Mouse (Mus musculus) bone marrow, adult 2 months (tissue): ENCODE data around the gene Espnl. TPM values are rescaled to one million over a fixed set of nuclear protein-coding genes. Genes with fewer than 3 reads are reported as not detected.
A peak's percentile ranks its signal among the peaks of the same experiment; 100 is the strongest.

Experiments used
- H3K27ac ChIP-seq: fragments of 200-500 bp; 2 replicates; pipeline ENCODE4 v1.5.1; 2012; ENCODE audit warnings: low read depth, mild to moderate bottlenecking, control low read depth, inconsistent platforms, low read length; ENCODE audit not compliant: control insufficient read depth, poor library complexity, insufficient read depth
- H3K4me1 ChIP-seq: fragments of 200-500 bp; 2 replicates; pipeline ENCODE4 v1.6.1; 2011; ENCODE audit warnings: low read length; ENCODE audit not compliant: control insufficient read depth, insufficient read depth
- H3K4me3 ChIP-seq: fragments of 200-500 bp; replicated peaks from 2 replicates; pipeline ENCODE3; 2011; ENCODE audit warnings: mild to moderate bottlenecking, low read depth, low read length, control low read depth; ENCODE audit not compliant: control insufficient read depth
- CTCF ChIP-seq: fragments of 200-500 bp; IDR thresholded peaks from 2 replicates; pipeline ENCODE4 v1.5.1; 2011; ENCODE audit warnings: low read length, control low read depth; ENCODE audit not compliant: control insufficient read depth, insufficient read depth
- POLR2A ChIP-seq: fragments of 200-500 bp; IDR thresholded peaks from 2 replicates; pipeline ENCODE4 v1.6.1; 2011; ENCODE audit warnings: low read depth, mild to moderate bottlenecking, control low read depth, low read length, borderline replicate concordance; ENCODE audit not compliant: control insufficient read depth
- WGBS: fragments of 180-500 bp; shearing (Covaris S2); methylation state at CpG from one replicate; pipeline ENCODE4 v1.1.7; 2018; 5-methylcytosine and 5-hydroxymethylcytosine counted together
- polyA plus RNA-seq: library from polyadenylated mRNA; stranded (reverse); fragments of >200 nt; gene quantifications from 2 replicates; pipeline ENCODE4 v1.2.4, GENCODE M21; 2011; ENCODE audit warnings: low replicate concordance; ENCODE audit not compliant: missing spikeins, insufficient read depth, insufficient read length

Gene Espnl
- polyA plus RNA-seq, 1 experiment, result not detected

DNA sequence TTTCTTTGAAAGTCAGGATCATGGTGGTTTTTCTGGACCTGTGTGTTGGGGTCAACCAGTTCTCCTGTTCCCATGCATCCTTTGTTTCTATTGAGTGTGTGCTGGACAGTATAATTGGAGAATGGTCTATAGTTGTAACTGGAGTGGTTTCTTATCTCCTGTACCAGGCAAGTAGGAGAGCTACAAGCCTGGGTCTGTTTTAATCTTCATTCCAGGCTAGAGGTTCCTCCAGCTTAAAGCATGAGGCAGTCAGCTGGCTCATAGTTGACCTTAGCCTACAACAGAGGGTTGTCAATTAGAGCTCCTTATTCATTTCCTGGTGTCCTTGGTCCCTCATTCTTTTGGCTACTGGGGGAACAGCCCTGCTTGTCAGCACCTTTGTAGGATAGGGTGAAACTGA, 11.7 kb downstream of the Espnl start:
- no peak for TF ChIP-seq CTCF
- no peak for TF ChIP-seq POLR2A
- no peak overlapping the region for H3K4me3 ChIP-seq
- H3K27ac ChIP-seq, result no peak overlapping the region
- H3K4me1 ChIP-seq, result no peaks in the 10 kb centered on the region

- H3K4me1 ChIP-seq, result no peaks in the 10 kb centered on the region
- TF ChIP-seq CTCF (no peak), POLR2A (no peak)
- no peak overlapping the region for H3K4me3 ChIP-seq
- H3K27ac ChIP-seq, result no peak overlapping the region
- 73% methylated on average over 7 of the region's 7 CpGs for WGBS
Measured at GRCm38 (mm10) chr1:91337355-91337754, 15.5 kb downstream of the Espnl start.

GRCm38 (mm10) chr1:91344001-91344400, 22.1 kb downstream of the Espnl start:
- H3K27ac ChIP-seq, result no peak overlapping the region
- TF ChIP-seq CTCF (no peak), POLR2A (no peak)
- WGBS, result 65% methylated on average over 3 of the region's 3 CpGs
- no peak overlapping the region for H3K4me3 ChIP-seq
- H3K4me1 ChIP-seq, result no peaks in the 10 kb centered on the region

- 6% methylated on average over 68 of the region's 68 CpGs for WGBS
- Histone ChIP-seq H3K4me3 (no peak overlapping the region), H3K4me1 (no peaks in the 10 kb centered on the region)
Measured at GRCm38 (mm10) chr1:91344921-91345685, 23.2 kb downstream of the Espnl start.

GRCm38 (mm10) chr1:91346892-91347291, 25.0 kb downstream of the Espnl start:
- no peak overlapping the region for H3K4me3 ChIP-seq
- no peak overlapping the region for H3K27ac ChIP-seq
- no peaks in the 10 kb centered on the region for H3K4me1 ChIP-seq
- 34% methylated on average over 3 of the region's 3 CpGs for WGBS
- TF ChIP-seq CTCF, result peak; percentile 89
- TF ChIP-seq POLR2A, result no peak

More at GRCm38 (mm10) chr1:91344921-91345685, 23.2 kb downstream of the Espnl start:
- no peak for TF ChIP-seq POLR2A
- TF ChIP-seq CTCF, result no peak
- no peak overlapping the region for H3K27ac ChIP-seq

- no peak within 1 kb of the TSS for H3K4me3 ChIP-seq
- H3K27ac ChIP-seq, result no peak within 1 kb of the TSS
- TF ChIP-seq POLR2A, result no peak
- TF ChIP-seq CTCF, result no peak
- no peaks in the 10 kb centered on the region for H3K4me1 ChIP-seq
- 49% methylated on average over 4 of the region's 4 CpGs for WGBS
Measured at GRCm38 (mm10) chr1:91350841-91351240, 29.0 kb downstream of the Espnl start, which contains the start of gene Klhl30. Gene Klhl30 (plus strand): TSS chr1:91351016.

GRCm38 (mm10) chr1:91351249-91351648, 29.4 kb downstream of the Espnl start:
- TF ChIP-seq POLR2A (no peak), CTCF (no peak)
- Histone ChIP-seq H3K27ac (no peak overlapping the region), H3K4me1 (no peaks in the 10 kb centered on the region), H3K4me3 (no peak overlapping the region)
- 72% methylated on average over 3 of the region's 3 CpGs for WGBS

DNA sequence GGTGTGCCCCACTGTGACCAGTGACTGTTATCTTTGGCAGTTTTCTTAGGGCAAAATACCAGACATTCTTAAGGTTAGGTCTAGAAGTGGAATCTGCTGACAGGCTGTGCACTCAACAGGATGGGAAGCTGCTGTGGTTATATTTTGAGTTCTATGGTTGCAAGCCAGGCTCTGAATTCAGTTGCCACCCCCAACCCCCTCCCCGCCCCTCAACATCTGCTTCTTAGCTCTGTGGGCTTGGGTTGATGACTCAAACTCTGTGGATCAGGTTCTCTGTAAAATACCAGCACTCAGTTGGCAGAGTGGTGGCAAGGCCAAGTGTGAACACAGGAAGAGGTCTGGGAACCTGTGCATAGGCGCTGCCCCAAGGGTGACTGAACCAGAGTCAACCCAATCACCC, 30.4 kb downstream of the Espnl start:
- no peaks in the 10 kb centered on the region for H3K4me1 ChIP-seq
- TF ChIP-seq CTCF (no peak), POLR2A (no peak)
- H3K4me3 ChIP-seq, result no peak overlapping the region
- H3K27ac ChIP-seq, result no peak overlapping the region
- 71% methylated on average over 2 of the region's 2 CpGs for WGBS

DNA sequence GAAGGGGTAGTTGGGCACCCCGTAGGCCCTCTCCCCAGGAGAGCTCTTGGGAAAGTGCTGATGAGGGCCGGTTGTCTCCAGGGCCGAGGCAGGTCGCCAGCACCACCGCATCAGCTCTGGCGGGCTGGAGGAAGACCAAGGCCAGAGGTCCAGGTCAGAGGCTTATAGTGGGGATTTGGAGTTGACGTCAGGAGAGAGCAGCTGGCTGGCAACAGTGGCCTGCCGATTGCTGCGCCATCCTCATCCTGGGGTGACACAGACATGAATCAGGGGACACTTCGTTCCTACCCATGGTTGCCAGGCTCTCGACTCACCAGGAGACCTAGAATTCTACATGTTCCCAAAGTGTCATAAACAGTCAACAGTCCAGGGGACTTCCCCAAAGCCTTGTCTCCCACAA, 34.2 kb downstream of the Espnl start:
- 80% methylated on average over 11 of the region's 11 CpGs for WGBS
- H3K4me3 ChIP-seq, result no peak overlapping the region
- no peak overlapping the region; the same call in 1 of the 2 replicates for H3K27ac ChIP-seq
- TF ChIP-seq CTCF (no peak), POLR2A (no peak)
- no peaks in the 10 kb centered on the region for H3K4me1 ChIP-seq
